Mouse (Mus musculus) G1E (cell line): ENCODE measurements around the gene Scd1.

ENCODE experiments used
- CTCF ChIP-seq: IDR thresholded peaks from 2 replicates; pipeline ENCODE4 v1.5.1; 2012; ENCODE audit warnings: low read depth, low read length, inconsistent platforms, mixed read lengths
- GATA1 ChIP-seq: IDR thresholded peaks from 2 replicates; pipeline ENCODE4 v1.6.1; 2012; ENCODE audit warnings: borderline replicate concordance, low read length, inconsistent platforms, mixed read lengths
- TAL1 ChIP-seq: conservative IDR thresholded peaks from 2 replicates; pipeline ENCODE4 v1.6.1; 2012; ENCODE audit warnings: low read depth, low read length, inconsistent platforms, mixed read lengths

DNA sequence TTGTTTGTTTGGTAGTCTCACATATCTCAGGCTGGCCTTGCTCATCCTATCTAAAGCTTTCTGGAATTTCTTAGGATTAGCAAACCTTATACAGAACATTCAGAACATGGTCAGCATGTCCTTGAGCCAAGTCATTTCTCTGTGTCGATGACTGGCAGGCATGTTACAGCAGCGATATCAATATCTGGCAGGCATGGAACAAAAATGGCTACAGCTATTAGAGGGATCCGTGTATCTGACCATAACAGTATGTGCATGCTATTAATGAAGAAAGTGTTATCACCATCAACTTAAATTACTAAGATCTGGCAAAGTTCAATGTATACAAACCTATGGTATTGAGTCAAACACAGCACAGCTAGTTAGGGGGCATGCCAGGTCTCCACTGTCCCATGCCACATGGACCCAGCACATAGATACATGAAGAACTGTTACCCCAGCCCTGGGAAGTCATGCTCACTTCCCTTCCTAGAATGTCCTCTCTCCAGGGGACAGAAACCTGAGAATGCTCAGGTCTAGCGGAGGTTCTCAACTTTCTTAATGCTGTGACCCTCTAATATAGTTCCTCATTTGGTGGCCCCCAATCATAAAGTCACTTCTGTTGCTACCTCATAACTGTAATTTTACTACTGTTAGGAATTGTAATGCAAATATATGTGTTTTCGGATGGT lies 15.2 kb downstream of the Scd1 start:
- TF ChIP-seq CTCF (no peak), GATA1 (no peak), TAL1 (no peak)
